Comparison of ENCODE assay signal across 15 mouse cellular contexts in the genomic region with DNA sequence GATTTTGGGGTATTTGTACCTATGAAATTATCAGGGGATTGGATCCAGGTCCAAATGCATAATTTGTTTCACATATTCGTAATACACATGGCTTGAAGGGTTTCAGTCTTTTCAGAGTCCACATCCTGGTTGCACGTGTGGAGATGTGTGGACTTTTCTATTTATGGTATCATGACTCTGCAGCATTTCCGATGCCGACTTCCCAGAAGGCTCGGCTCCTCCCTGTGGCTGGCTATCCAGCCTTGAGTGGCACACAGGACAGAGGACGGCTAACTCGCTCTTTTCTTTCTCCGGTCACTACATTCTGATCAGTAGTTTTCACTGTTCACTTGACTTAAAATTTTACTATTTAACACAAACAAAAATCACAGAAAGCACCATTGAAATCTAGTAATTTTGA.
"Had no signal": no experiment of that assay in that cellular context is flagged by ENCODE, and none has a peak within 500 bp of the region (broad histone marks: within the 10 kb centered on the region; RNA-seq: fewer than 3 reads in every experiment).

No protein-coding gene starts in this region.

- H3K4me2 ChIP-seq: limb, embryonic 13.5 days; lung, embryonic 15.5 days; neural tube, embryonic 15.5 days had no signal

- H3K4me1 ChIP-seq: limb, embryonic 13.5 days; lung, embryonic 15.5 days had no signal

- ATAC-seq: intestine, embryonic 16.5 days had no signal

- DNase-seq: kidney, adult 9 months; kidney, postnatal 14 days; left cerebral cortex, postnatal 4 days; lung, postnatal 36 days; midbrain, embryonic 14.5 days; right cerebral cortex, adult 18-20 months; right cerebral cortex, postnatal 25 days; thymus, postnatal 36 days had no signal

- H3K27ac ChIP-seq: limb, embryonic 13.5 days; liver, embryonic 14.5 days; lung, embryonic 15.5 days; midbrain, embryonic 10.5 days; neural tube, embryonic 15.5 days had no signal

- H3K27me3 ChIP-seq: limb, embryonic 13.5 days; lung, embryonic 15.5 days; neural tube, embryonic 15.5 days had no signal

- H3K9me3 ChIP-seq: limb, embryonic 13.5 days; lung, embryonic 15.5 days; midbrain, embryonic 10.5 days; neural tube, embryonic 15.5 days had no signal

- H3K9ac ChIP-seq: limb, embryonic 13.5 days; liver, embryonic 14.5 days; lung, embryonic 15.5 days; neural tube, embryonic 15.5 days had no signal

- H3K4me3 ChIP-seq: limb, embryonic 13.5 days; lung, embryonic 15.5 days; midbrain, embryonic 10.5 days; myocyte; neural tube, embryonic 15.5 days had no signal
